Mouse (Mus musculus): Measurements from ENCODE around the gene Mxd1. TPM values are rescaled to one million over a fixed set of nuclear protein-coding genes. Genes with fewer than 3 reads are reported as not detected.

The Mxd1 gene
- polyA plus RNA-seq, 1 experiment: 31.4 TPM

- H3K4me3 ChIP-seq (ENCODE audit: control insufficient read depth, low read depth, low read length): no peak overlapping the region
- no peaks in the 10 kb centered on the region for H3K4me1 ChIP-seq (ENCODE audit: control insufficient read depth, insufficient read depth, low read length)
- TF ChIP-seq CTCF (IDR thresholded peaks at IDR 0.05; ENCODE audit: control insufficient read depth, insufficient read depth, insufficient replicate concordance, low read depth, low read length): no peak
- no peak for TF ChIP-seq POLR2A (IDR thresholded peaks at IDR 0.05; ENCODE audit: control insufficient read depth, low read depth, low read length)
- H3K27me3 ChIP-seq (ENCODE audit: control insufficient read depth, insufficient read depth, low read length): no peaks in the 10 kb centered on the region
- no peaks in the 10 kb centered on the region for H3K36me3 ChIP-seq (ENCODE audit: control insufficient read depth, insufficient read depth, low read length)
- no peak overlapping the region for H3K27ac ChIP-seq (ENCODE audit: control insufficient read depth, insufficient read depth, low read depth, low read length)
These were observed 30.5 kb downstream of the Mxd1 start for GRCm38 (mm10) chr6:86638434-86638833.

- Histone ChIP-seq H3K4me1 (ENCODE audit: control insufficient read depth, insufficient read depth, low read length) (no peaks in the 10 kb centered on the region), H3K4me3 (ENCODE audit: control insufficient read depth, low read depth, low read length) (no peak overlapping the region), H3K36me3 (ENCODE audit: control insufficient read depth, insufficient read depth, low read length) (no peaks in the 10 kb centered on the region), H3K27ac (ENCODE audit: control insufficient read depth, insufficient read depth, low read depth, low read length) (no peak overlapping the region), H3K27me3 (ENCODE audit: control insufficient read depth, insufficient read depth, low read length) (no peaks in the 10 kb centered on the region)
- TF ChIP-seq CTCF (IDR thresholded peaks at IDR 0.05; ENCODE audit: control insufficient read depth, insufficient read depth, insufficient replicate concordance, low read depth, low read length): no peak
- TF ChIP-seq POLR2A (IDR thresholded peaks at IDR 0.05; ENCODE audit: control insufficient read depth, low read depth, low read length): no peak
These were observed 31.1 kb downstream of the Mxd1 start for GRCm38 (mm10) chr6:86637860-86638259.

- Histone ChIP-seq H3K4me3 (ENCODE audit: control insufficient read depth, low read depth, low read length) (no peak overlapping the region), H3K27ac (ENCODE audit: control insufficient read depth, insufficient read depth, low read depth, low read length) (no peak overlapping the region), H3K27me3 (ENCODE audit: control insufficient read depth, insufficient read depth, low read length) (no peaks in the 10 kb centered on the region), H3K4me1 (ENCODE audit: control insufficient read depth, insufficient read depth, low read length) (no peaks in the 10 kb centered on the region), H3K36me3 (ENCODE audit: control insufficient read depth, insufficient read depth, low read length) (no peaks in the 10 kb centered on the region)
- TF ChIP-seq CTCF (IDR thresholded peaks at IDR 0.05; ENCODE audit: control insufficient read depth, insufficient read depth, insufficient replicate concordance, low read depth, low read length): no peak
- TF ChIP-seq POLR2A (IDR thresholded peaks at IDR 0.05; ENCODE audit: control insufficient read depth, low read depth, low read length): no peak
These were observed 31.7 kb downstream of the Mxd1 start for GRCm38 (mm10) chr6:86637171-86637835.

- Histone ChIP-seq H3K4me3 (ENCODE audit: control insufficient read depth, low read depth, low read length) (no peak overlapping the region), H3K27ac (ENCODE audit: control insufficient read depth, insufficient read depth, low read depth, low read length) (no peak overlapping the region)
- TF ChIP-seq CTCF (IDR thresholded peaks at IDR 0.05; ENCODE audit: control insufficient read depth, insufficient read depth, insufficient replicate concordance, low read depth, low read length) (no peak), POLR2A (IDR thresholded peaks at IDR 0.05; ENCODE audit: control insufficient read depth, low read depth, low read length) (no peak)
These were observed 32.5 kb downstream of the Mxd1 start for GRCm38 (mm10) chr6:86636495-86636894.

GRCm38 (mm10) chr6:86630141-86630540 lies 38.8 kb downstream of the Mxd1 start:
- Histone ChIP-seq H3K27ac (ENCODE audit: control insufficient read depth, insufficient read depth, low read depth, low read length) (no peak overlapping the region), H3K4me1 (ENCODE audit: control insufficient read depth, insufficient read depth, low read length) (peaks cover 2% of the 10 kb centered on the region; the same call in 1 of the 2 replicates), H3K36me3 (ENCODE audit: control insufficient read depth, insufficient read depth, low read length) (no peaks in the 10 kb centered on the region), H3K4me3 (ENCODE audit: control insufficient read depth, low read depth, low read length) (no peak overlapping the region), H3K27me3 (ENCODE audit: control insufficient read depth, insufficient read depth, low read length) (no peaks in the 10 kb centered on the region)
- TF ChIP-seq POLR2A (IDR thresholded peaks at IDR 0.05; ENCODE audit: control insufficient read depth, low read depth, low read length) (no peak), CTCF (IDR thresholded peaks at IDR 0.05; ENCODE audit: control insufficient read depth, insufficient read depth, insufficient replicate concordance, low read depth, low read length) (no peak)

More at GRCm38 (mm10) chr6:86636495-86636894, 32.5 kb downstream of the Mxd1 start:
- no peaks in the 10 kb centered on the region for H3K36me3 ChIP-seq (ENCODE audit: control insufficient read depth, insufficient read depth, low read length)
- H3K4me1 ChIP-seq (ENCODE audit: control insufficient read depth, insufficient read depth, low read length): no peaks in the 10 kb centered on the region
- no peaks in the 10 kb centered on the region for H3K27me3 ChIP-seq (ENCODE audit: control insufficient read depth, insufficient read depth, low read length)

- TF ChIP-seq CTCF (IDR thresholded peaks at IDR 0.05; ENCODE audit: control insufficient read depth, insufficient read depth, insufficient replicate concordance, low read depth, low read length) (no peak), POLR2A (IDR thresholded peaks at IDR 0.05; ENCODE audit: control insufficient read depth, low read depth, low read length) (no peak)
- Histone ChIP-seq H3K4me1 (ENCODE audit: control insufficient read depth, insufficient read depth, low read length) (peaks cover 2% of the 10 kb centered on the region; the same call in 1 of the 2 replicates), H3K27me3 (ENCODE audit: control insufficient read depth, insufficient read depth, low read length) (no peaks in the 10 kb centered on the region), H3K36me3 (ENCODE audit: control insufficient read depth, insufficient read depth, low read length) (no peaks in the 10 kb centered on the region), H3K4me3 (ENCODE audit: control insufficient read depth, low read depth, low read length) (no peak within 1 kb of the TSS), H3K27ac (ENCODE audit: control insufficient read depth, insufficient read depth, low read depth, low read length) (no peak within 1 kb of the TSS)
These were observed 41.0 kb downstream of the Mxd1 start, which contains the start of gene Asprv1 for GRCm38 (mm10) chr6:86627946-86628345. Gene Asprv1 (plus strand): TSS chr6:86628164.

- Histone ChIP-seq H3K27ac (ENCODE audit: control insufficient read depth, insufficient read depth, low read depth, low read length) (no peak overlapping the region), H3K27me3 (ENCODE audit: control insufficient read depth, insufficient read depth, low read length) (no peaks in the 10 kb centered on the region), H3K4me1 (ENCODE audit: control insufficient read depth, insufficient read depth, low read length) (peaks cover 2% of the 10 kb centered on the region; the same call in 1 of the 2 replicates), H3K36me3 (ENCODE audit: control insufficient read depth, insufficient read depth, low read length) (no peaks in the 10 kb centered on the region), H3K4me3 (ENCODE audit: control insufficient read depth, low read depth, low read length) (no peak overlapping the region)
- no peak for TF ChIP-seq CTCF (IDR thresholded peaks at IDR 0.05; ENCODE audit: control insufficient read depth, insufficient read depth, insufficient replicate concordance, low read depth, low read length)
- no peak for TF ChIP-seq POLR2A (IDR thresholded peaks at IDR 0.05; ENCODE audit: control insufficient read depth, low read depth, low read length)
These were observed 44.6 kb downstream of the Mxd1 start for GRCm38 (mm10) chr6:86624074-86625030.

Data from testis, adult 2 months (tissue).